Mouse (Mus musculus) kidney, embryonic 16.5 days (tissue): ENCODE results near the gene Gm5478. TPM values are rescaled to one million over a fixed set of nuclear protein-coding genes. Genes with fewer than 3 reads are reported as not detected.
"Not testable (repeated sequence)": the region's sequence is repeated elsewhere in the genome, so short reads cannot be mapped to it uniquely, and the experiment has no call there.

ENCODE experiments used
- ATAC-seq: fragments of 200-750 bp; cut with Nextera tagmentation; 2 replicates; pipeline ENCODE4 v1.8.0; 2017; ENCODE audit warnings: moderate TSS enrichment; ENCODE audit not compliant: low FRiP score, low TSS enrichment
- H3K27ac ChIP-seq: fragments of 300-500 bp; sonication (generic); 2 replicates; pipeline ENCODE4 v1.5.1; 2014; ENCODE audit warnings: low read length
- H3K27me3 ChIP-seq: fragments of 300-500 bp; sonication (generic); 2 replicates; pipeline ENCODE4 v1.6.1; 2014; ENCODE audit warnings: low read length, control low read depth, mixed read lengths; ENCODE audit not compliant: insufficient read depth
- H3K36me3 ChIP-seq: fragments of 300-500 bp; sonication (generic); 2 replicates; pipeline ENCODE4 v1.6.1; 2014; ENCODE audit warnings: low read length, control low read depth, mixed read lengths; ENCODE audit not compliant: insufficient read depth
- H3K4me1 ChIP-seq: fragments of 300-500 bp; sonication (generic); 2 replicates; pipeline ENCODE4 v1.6.1; 2014; ENCODE audit warnings: low read length, control low read depth, mixed read lengths; ENCODE audit not compliant: insufficient read depth
- H3K4me2 ChIP-seq: fragments of 300-500 bp; sonication (generic); replicated peaks from 2 replicates; pipeline ENCODE4 v1.6.1; 2014; ENCODE audit warnings: low read depth, low read length
- H3K4me3 ChIP-seq: fragments of 300-500 bp; sonication (generic); 2 replicates; pipeline ENCODE4 v1.5.1; 2014; ENCODE audit warnings: mild to moderate bottlenecking, low read length
- H3K9ac ChIP-seq: fragments of 300-500 bp; sonication (generic); replicated peaks from 2 replicates; pipeline ENCODE4 v1.6.1; 2014; ENCODE audit warnings: low read length
- H3K9me3 ChIP-seq: fragments of 300-500 bp; sonication (generic); 2 replicates; pipeline ENCODE4 v1.6.1; 2016; ENCODE audit warnings: low read length, control low read depth
- WGBS: fragments of 180-500 bp; shearing (Covaris S2); extraction: QIAGEN DNeasy Blood & Tissue Kit; methylation state at CpG from one replicate; pipeline ENCODE4 v1.1.7; 2014; 5-methylcytosine and 5-hydroxymethylcytosine counted together
- polyA plus RNA-seq: library from polyadenylated mRNA; unstranded; fragments of >200 nt; fragmentation: Nextera tagmentation; extraction: Ambion mirVana; gene quantifications from 2 replicates; pipeline ENCODE4 v1.2.1, GENCODE M21; 2015

Gm5478 gene
- not detected in 2 replicates for polyA plus RNA-seq

- no peaks in the 10 kb centered on the region for H3K36me3 ChIP-seq
Observed at GRCm38 (mm10) chr15:101647280-101647679, at the start of gene Gm5478. Gm5478 (minus strand) TSS chr15:101647380.

GRCm38 (mm10) chr15:101694207-101694606 lies 47.0 kb upstream of the Gm5478 start, which contains the start of gene Krt6a:
Krt6a (minus strand) TSS chr15:101694307.
- Histone ChIP-seq H3K9ac (no peak within 1 kb of the TSS), H3K27ac (no peak within 1 kb of the TSS), H3K4me1 (no peaks in the 10 kb centered on the region), H3K9me3 (no peaks in the 10 kb centered on the region), H3K27me3 (no peaks in the 10 kb centered on the region), H3K4me3 (no peak within 1 kb of the TSS), H3K36me3 (no peaks in the 10 kb centered on the region), H3K4me2 (no peak within 1 kb of the TSS)
- 88% methylated on average over 5 of the region's 5 CpGs for WGBS
- ATAC-seq = no peak

More at GRCm38 (mm10) chr15:101647280-101647679, at the start of gene Gm5478:
- no peak within 1 kb of the TSS for H3K4me3 ChIP-seq
- H3K4me2 ChIP-seq = no peak within 1 kb of the TSS
- no peak for ATAC-seq
- WGBS = 81% methylated on average over 3 of the region's 3 CpGs
- no peak within 1 kb of the TSS for H3K9ac ChIP-seq
- no peaks in the 10 kb centered on the region for H3K27me3 ChIP-seq
- no peaks in the 10 kb centered on the region for H3K4me1 ChIP-seq
- H3K9me3 ChIP-seq = no peaks in the 10 kb centered on the region
- H3K27ac ChIP-seq = no peak within 1 kb of the TSS

GRCm38 (mm10) chr15:101690460-101690859 lies 43.3 kb upstream of the Gm5478 start:
- not testable (repeated sequence) for H3K4me2 ChIP-seq
- 52% methylated on average over 5 of the region's 5 CpGs for WGBS
- peak; percentile 51; the same call in 1 of the 2 replicates for ATAC-seq

GRCm38 (mm10) chr15:101688161-101688560 lies 41.0 kb upstream of the Gm5478 start:
- Histone ChIP-seq H3K4me1 (no peaks in the 10 kb centered on the region), H3K9ac (no peak overlapping the region), H3K9me3 (no peaks in the 10 kb centered on the region), H3K4me2 (no peak overlapping the region), H3K4me3 (no peak overlapping the region), H3K27ac (no peak overlapping the region), H3K27me3 (no peaks in the 10 kb centered on the region), H3K36me3 (no peaks in the 10 kb centered on the region)
- WGBS = 60% methylated on average over 2 of the region's 2 CpGs
- ATAC-seq = no peak

More at GRCm38 (mm10) chr15:101690460-101690859, 43.3 kb upstream of the Gm5478 start:
- H3K9ac ChIP-seq, H3K36me3 ChIP-seq, H3K27me3 ChIP-seq, H3K9me3 ChIP-seq, H3K4me3 ChIP-seq, H3K27ac ChIP-seq, H3K4me1 ChIP-seq: not testable (repeated sequence)

- H3K4me1 ChIP-seq = no peaks in the 10 kb centered on the region
- 95% methylated on average over 2 of the region's 2 CpGs for WGBS
Observed at GRCm38 (mm10) chr15:101680187-101680586, 33.0 kb upstream of the Gm5478 start, which contains the start of gene Krt6b. Krt6b (minus strand) TSS chr15:101680287.

GRCm38 (mm10) chr15:101675978-101676377 lies 28.8 kb upstream of the Gm5478 start:
- Histone ChIP-seq H3K27me3 (no peaks in the 10 kb centered on the region), H3K4me2 (no peak overlapping the region), H3K4me3 (no peak overlapping the region), H3K9me3 (no peaks in the 10 kb centered on the region), H3K4me1 (no peaks in the 10 kb centered on the region), H3K9ac (no peak overlapping the region), H3K27ac (no peak overlapping the region), H3K36me3 (no peaks in the 10 kb centered on the region)
- 65% methylated on average over 1 of the region's 1 CpGs for WGBS
- ATAC-seq = no peak

More at GRCm38 (mm10) chr15:101680187-101680586, 33.0 kb upstream of the Gm5478 start, which contains the start of gene Krt6b:
- Histone ChIP-seq H3K9ac (no peak within 1 kb of the TSS), H3K9me3 (no peaks in the 10 kb centered on the region), H3K4me2 (no peak within 1 kb of the TSS), H3K36me3 (no peaks in the 10 kb centered on the region), H3K27me3 (no peaks in the 10 kb centered on the region), H3K27ac (no peak within 1 kb of the TSS), H3K4me3 (no peak within 1 kb of the TSS)
- no peak for ATAC-seq

- Histone ChIP-seq H3K4me2 (no peak overlapping the region), H3K9ac (no peak overlapping the region), H3K36me3 (no peaks in the 10 kb centered on the region), H3K27ac (no peak overlapping the region), H3K27me3 (no peaks in the 10 kb centered on the region), H3K9me3 (no peaks in the 10 kb centered on the region), H3K4me3 (no peak overlapping the region), H3K4me1 (no peaks in the 10 kb centered on the region)
- WGBS = 88% methylated on average over 5 of the region's 5 CpGs
- ATAC-seq = no peak
Observed at GRCm38 (mm10) chr15:101652736-101653265, 5.6 kb upstream of the Gm5478 start.

GRCm38 (mm10) chr15:101627884-101628283 lies 19.3 kb downstream of the Gm5478 start, which contains the start of gene Gm5414:
Gm5414 (minus strand) TSS chr15:101628188.
- Histone ChIP-seq H3K36me3 (no peaks in the 10 kb centered on the region), H3K4me2 (no peak within 1 kb of the TSS), H3K4me3 (no peak within 1 kb of the TSS), H3K27me3 (no peaks in the 10 kb centered on the region; the same call in 1 of the 2 replicates), H3K4me1 (no peaks in the 10 kb centered on the region), H3K9ac (no peak within 1 kb of the TSS), H3K27ac (no peak within 1 kb of the TSS), H3K9me3 (no peaks in the 10 kb centered on the region)
- 82% methylated on average over 2 of the region's 2 CpGs for WGBS
- ATAC-seq = no peak

GRCm38 (mm10) chr15:101599123-101599522 lies 48.1 kb downstream of the Gm5478 start:
- ATAC-seq = no peak
- no peaks in the 10 kb centered on the region for H3K36me3 ChIP-seq

More at GRCm38 (mm10) chr15:101599123-101599522, 48.1 kb downstream of the Gm5478 start:
- Histone ChIP-seq H3K9me3 (no peaks in the 10 kb centered on the region), H3K4me2 (no peak overlapping the region), H3K4me1 (no peaks in the 10 kb centered on the region; the same call in 1 of the 2 replicates), H3K27ac (no peak overlapping the region), H3K9ac (no peak overlapping the region), H3K27me3 (no peaks in the 10 kb centered on the region), H3K4me3 (no peak overlapping the region)
- 45% methylated on average over 6 of the region's 6 CpGs for WGBS
